Mouse (Mus musculus) embryonic facial prominence, embryonic 11.5 days (tissue): ENCODE data around the gene 9030612E09Rik. TPM values are rescaled to one million over a fixed set of nuclear protein-coding genes. Genes with fewer than 3 reads are reported as not detected.

Experiments
- ATAC-seq: fragments of 200-750 bp; cut with Nextera tagmentation; replicated peaks from 2 replicates; pipeline ENCODE4 v1.8.0; 2017; ENCODE audit warnings: low read depth; ENCODE audit not compliant: insufficient number of reproducible peaks, low FRiP score, low TSS enrichment
- DNase-seq: peaks from one replicate; pipeline ENCODE4 v3.0.0-alpha.2; 2015; ENCODE audit warnings: low spot score
- H3K27ac ChIP-seq: fragments of 300-500 bp; sonication (generic); replicated peaks from 2 replicates; pipeline ENCODE4 v1.5.1; 2014; ENCODE audit warnings: mild to moderate bottlenecking, low read depth, low read length, control low read depth
- H3K27me3 ChIP-seq: fragments of 300-500 bp; sonication (generic); 2 replicates; pipeline ENCODE4 v1.6.1; 2014; ENCODE audit warnings: mild to moderate bottlenecking, low read length, moderate library complexity, mixed read lengths; ENCODE audit not compliant: control insufficient read depth, insufficient read depth
- H3K36me3 ChIP-seq: fragments of 300-500 bp; sonication (generic); replicated peaks from 2 replicates; pipeline ENCODE4 v1.6.1; 2014; ENCODE audit warnings: low read depth, mild to moderate bottlenecking, low read length, moderate library complexity, mixed read lengths; ENCODE audit not compliant: control insufficient read depth, insufficient read depth
- H3K4me1 ChIP-seq: fragments of 300-500 bp; sonication (generic); 2 replicates; pipeline ENCODE4 v1.6.1; 2014; ENCODE audit warnings: low read length, mixed read lengths; ENCODE audit not compliant: control insufficient read depth, insufficient read depth
- H3K4me2 ChIP-seq: fragments of 300-500 bp; sonication (generic); 2 replicates; pipeline ENCODE4 v1.6.1; 2014; ENCODE audit warnings: low read depth, mild to moderate bottlenecking, control low read depth, low read length, moderate library complexity
- H3K4me3 ChIP-seq: fragments of 300-500 bp; sonication (generic); 2 replicates; pipeline ENCODE4 v1.5.1; 2014; ENCODE audit warnings: low read depth, low read length, control low read depth
- H3K9ac ChIP-seq: fragments of 300-500 bp; sonication (generic); replicated peaks from 2 replicates; pipeline ENCODE4 v1.6.1; 2014; ENCODE audit warnings: mild to moderate bottlenecking, control low read depth, low read length
- H3K9me3 ChIP-seq: fragments of 300-500 bp; sonication (generic); replicated peaks from 2 replicates; pipeline ENCODE4 v1.6.1; 2016; ENCODE audit warnings: mild to moderate bottlenecking, low read length, inconsistent platforms, mixed read lengths; ENCODE audit not compliant: control insufficient read depth
- WGBS: fragments of 180-500 bp; shearing (Covaris S2); extraction: QIAGEN DNeasy Blood & Tissue Kit; methylation state at CpG from one replicate; pipeline ENCODE4 v1.1.7; 2014; 5-methylcytosine and 5-hydroxymethylcytosine counted together
- polyA plus RNA-seq: library from polyadenylated mRNA; unstranded; fragments of >200 nt; fragmentation: Nextera tagmentation; extraction: Ambion mirVana; gene quantifications from 2 replicates; pipeline ENCODE4 v1.2.1, GENCODE M21; 2014

The 9030612E09Rik gene
- polyA plus RNA-seq: 0.81 and 1.7 TPM in 2 replicates

GRCm38 (mm10) chr10:43174326-43175155, at the start of gene 9030612E09Rik, which contains the start of gene Sobp:
Gene 9030612E09Rik, plus strand, starts transcription at chr10:43174704.
Gene Sobp, minus strand, starts transcription at chr10:43174530.
- H3K4me1 ChIP-seq: 0 out of 2 replicates have a peak, but pooled peaks cover 2% of the 10 kb centered on the region
- peak within 1 kb of the TSS; percentile 81 for H3K27ac ChIP-seq
- ATAC-seq (peak; percentile 66), DNase-seq (peak; percentile 82)
- peak within 1 kb of the TSS; percentile 93 for H3K4me2 ChIP-seq
- no peaks in the 10 kb centered on the region for H3K36me3 ChIP-seq
- 0% methylated on average over 50 of the region's 91 CpGs for WGBS
- H3K9me3 ChIP-seq: no peaks in the 10 kb centered on the region
- peak within 1 kb of the TSS; percentile 88 for H3K4me3 ChIP-seq
- peaks cover 4% of the 10 kb centered on the region; the same call in 1 of the 2 replicates for H3K27me3 ChIP-seq
- H3K9ac ChIP-seq: peak within 1 kb of the TSS; percentile 90

GRCm38 (mm10) chr10:43128750-43129149, 45.8 kb upstream of the 9030612E09Rik start:
- H3K4me2 ChIP-seq: no peak overlapping the region
- no peak overlapping the region for H3K4me3 ChIP-seq
- no peaks in the 10 kb centered on the region for H3K9me3 ChIP-seq
- DNase-seq (no peak), ATAC-seq (no peak)
- H3K27me3 ChIP-seq: no peaks in the 10 kb centered on the region
- no peak overlapping the region for H3K9ac ChIP-seq
- H3K36me3 ChIP-seq: no peaks in the 10 kb centered on the region
- no peaks in the 10 kb centered on the region for H3K4me1 ChIP-seq
- H3K27ac ChIP-seq: no peak overlapping the region
- 69% methylated on average over 3 of the region's 3 CpGs for WGBS

- no peak overlapping the region for H3K4me3 ChIP-seq
- H3K27me3 ChIP-seq: no peaks in the 10 kb centered on the region
- no peak overlapping the region for H3K4me2 ChIP-seq
- H3K27ac ChIP-seq: no peak overlapping the region
- ATAC-seq (no peak), DNase-seq (no peak)
- no peaks in the 10 kb centered on the region for H3K9me3 ChIP-seq
- H3K9ac ChIP-seq: no peak overlapping the region
- WGBS: 84% methylated on average over 11 of the region's 11 CpGs
- H3K36me3 ChIP-seq: no peaks in the 10 kb centered on the region
- no peaks in the 10 kb centered on the region for H3K4me1 ChIP-seq
Measured at GRCm38 (mm10) chr10:43134027-43134426, 40.5 kb upstream of the 9030612E09Rik start.

GRCm38 (mm10) chr10:43143173-43143572, 31.3 kb upstream of the 9030612E09Rik start:
- Histone ChIP-seq H3K4me3 (no peak overlapping the region), H3K36me3 (no peaks in the 10 kb centered on the region), H3K27me3 (no peaks in the 10 kb centered on the region), H3K9ac (no peak overlapping the region), H3K9me3 (no peaks in the 10 kb centered on the region), H3K4me2 (no peak overlapping the region), H3K4me1 (no peaks in the 10 kb centered on the region), H3K27ac (no peak overlapping the region)
- ATAC-seq (no peak), DNase-seq (no peak)
- WGBS: 93% methylated on average over 9 of the region's 9 CpGs

- Histone ChIP-seq H3K27ac (no peak overlapping the region), H3K9me3 (no peaks in the 10 kb centered on the region), H3K4me2 (no peak overlapping the region), H3K36me3 (no peaks in the 10 kb centered on the region), H3K27me3 (no peaks in the 10 kb centered on the region), H3K9ac (no peak overlapping the region), H3K4me3 (no peak overlapping the region), H3K4me1 (no peaks in the 10 kb centered on the region; the same call in 1 of the 2 replicates)
- no peak for DNase-seq
- no peak for ATAC-seq
- 88% methylated on average over 11 of the region's 11 CpGs for WGBS
Measured at GRCm38 (mm10) chr10:43148456-43148855, 26.0 kb upstream of the 9030612E09Rik start.

GRCm38 (mm10) chr10:43152643-43153042, 21.9 kb upstream of the 9030612E09Rik start:
- Histone ChIP-seq H3K4me3 (no peak overlapping the region), H3K4me2 (no peak overlapping the region), H3K4me1 (peaks cover 5% of the 10 kb centered on the region; the same call in 1 of the 2 replicates), H3K36me3 (no peaks in the 10 kb centered on the region), H3K9me3 (no peaks in the 10 kb centered on the region), H3K27ac (no peak overlapping the region), H3K9ac (no peak overlapping the region), H3K27me3 (no peaks in the 10 kb centered on the region)
- DNase-seq (no peak), ATAC-seq (no peak)
- 68% methylated on average over 8 of the region's 8 CpGs for WGBS

- DNase-seq: peak; percentile 92
- Histone ChIP-seq H3K36me3 (no peaks in the 10 kb centered on the region), H3K9ac (peak overlapping the region; percentile 5; the same call in 1 of the 2 replicates), H3K9me3 (no peaks in the 10 kb centered on the region), H3K4me2 (peak overlapping the region; percentile 17; the same call in 1 of the 2 replicates), H3K27me3 (no peaks in the 10 kb centered on the region), H3K4me1 (peaks cover 5% of the 10 kb centered on the region; the same call in 1 of the 2 replicates), H3K4me3 (no peak overlapping the region), H3K27ac (peak overlapping the region; percentile 53)
- WGBS: 11% methylated on average over 12 of the region's 12 CpGs
- peak; percentile 73 for ATAC-seq
Measured at GRCm38 (mm10) chr10:43155046-43155560, 19.4 kb upstream of the 9030612E09Rik start.

- 85% methylated on average over 5 of the region's 5 CpGs for WGBS
- ATAC-seq (no peak), DNase-seq (no peak)
- H3K9ac ChIP-seq: no peak overlapping the region
- H3K9me3 ChIP-seq: no peaks in the 10 kb centered on the region
- H3K27me3 ChIP-seq: no peaks in the 10 kb centered on the region
- H3K36me3 ChIP-seq: no peaks in the 10 kb centered on the region
- no peak overlapping the region for H3K4me2 ChIP-seq
- no peak overlapping the region for H3K27ac ChIP-seq
- H3K4me1 ChIP-seq: peaks cover 5% of the 10 kb centered on the region; the same call in 1 of the 2 replicates
- H3K4me3 ChIP-seq: no peak overlapping the region
Measured at GRCm38 (mm10) chr10:43158917-43159316, 15.6 kb upstream of the 9030612E09Rik start.
